Mouse (Mus musculus) fat pad, adult 2 months (tissue): ENCODE data around the gene Tie1.
"Not testable (repeated sequence)": the region's sequence is repeated elsewhere in the genome, so short reads cannot be mapped to it uniquely, and the experiment has no call there.

ENCODE experiments used
- DNase-seq: peaks from one replicate; pipeline ENCODE4 v3.0.0-alpha.2; 2011; ENCODE audit warnings: low read depth, low spot score; ENCODE audit errors: extremely low read depth

Tie1 gene

GRCm38 (mm10) chr4:118489717-118490132 lies at the start of gene Tie1:
Tie1 (minus strand) TSS chr4:118490061.
- DNase-seq = no peak

- DNase-seq = no peak
These were observed 47.9 kb upstream of the Tie1 start for GRCm38 (mm10) chr4:118537801-118538200.

GRCm38 (mm10) chr4:118535610-118536009 lies 45.7 kb upstream of the Tie1 start:
- DNase-seq = no peak

- DNase-seq = no peak
These were observed 43.7 kb upstream of the Tie1 start for GRCm38 (mm10) chr4:118533605-118534004.

GRCm38 (mm10) chr4:118533156-118533555 lies 43.3 kb upstream of the Tie1 start:
- no peak for DNase-seq

GRCm38 (mm10) chr4:118532663-118533062 lies 42.8 kb upstream of the Tie1 start:
- DNase-seq = no peak

GRCm38 (mm10) chr4:118527720-118528119 lies 37.9 kb upstream of the Tie1 start:
- no peak for DNase-seq

- DNase-seq = no peak
These were observed 37.4 kb upstream of the Tie1 start for GRCm38 (mm10) chr4:118527335-118527681.

- DNase-seq = no peak
These were observed 36.8 kb upstream of the Tie1 start, which contains the start of gene 2610528J11Rik for GRCm38 (mm10) chr4:118526408-118527334. 2610528J11Rik (plus strand) TSS chr4:118526999.

GRCm38 (mm10) chr4:118525779-118526178 lies 35.9 kb upstream of the Tie1 start:
- DNase-seq = no peak

GRCm38 (mm10) chr4:118523976-118524375 lies 34.1 kb upstream of the Tie1 start:
- no peak for DNase-seq

GRCm38 (mm10) chr4:118522248-118522647 lies 32.4 kb upstream of the Tie1 start:
- no peak for DNase-seq

- DNase-seq = no peak
These were observed 28.3 kb upstream of the Tie1 start for GRCm38 (mm10) chr4:118518208-118518607.

GRCm38 (mm10) chr4:118517497-118518146 lies 27.8 kb upstream of the Tie1 start:
- no peak for DNase-seq

- DNase-seq = no peak
These were observed 27.0 kb upstream of the Tie1 start for GRCm38 (mm10) chr4:118516699-118517496.

GRCm38 (mm10) chr4:118509050-118509449 lies 19.2 kb upstream of the Tie1 start:
- DNase-seq = peak; percentile 66

- DNase-seq = not testable (repeated sequence)
These were observed 17.3 kb upstream of the Tie1 start for GRCm38 (mm10) chr4:118507171-118507570.

- peak; percentile 50 for DNase-seq
These were observed 15.7 kb upstream of the Tie1 start for GRCm38 (mm10) chr4:118505551-118505950.

- DNase-seq = no peak
These were observed 10.9 kb upstream of the Tie1 start for GRCm38 (mm10) chr4:118500792-118501191.

- DNase-seq = no peak
These were observed 10.4 kb upstream of the Tie1 start for GRCm38 (mm10) chr4:118500171-118500724.

GRCm38 (mm10) chr4:118490461-118490860 lies 600 bp upstream of the Tie1 start:
- no peak for DNase-seq
